Mouse (Mus musculus) ES-E14 (cell line): ENCODE results near the gene Sik3.

Source experiments
- CHD2 ChIP-seq: IDR thresholded peaks from 2 replicates; pipeline ENCODE4 v1.6.1; 2014; ENCODE audit warnings: mild to moderate bottlenecking, low read depth, low read length, inconsistent platforms
- HCFC1 ChIP-seq: IDR thresholded peaks from 2 replicates; pipeline ENCODE4 v1.6.1; 2012; ENCODE audit warnings: low read length, inconsistent platforms, borderline replicate concordance; ENCODE audit not compliant: insufficient read depth
- ZNF384 ChIP-seq: IDR thresholded peaks from 2 replicates; pipeline ENCODE4 v1.6.1; 2012; ENCODE audit warnings: low read depth, low read length, inconsistent platforms

- TF ChIP-seq HCFC1, result no peak
- no peak for TF ChIP-seq ZNF384
- TF ChIP-seq CHD2, result no peak
Measured at GRCm38 (mm10) chr9:46053014-46053666, 40.5 kb downstream of the Sik3 start.
